Mouse (Mus musculus) right cerebral cortex, postnatal 14 days (tissue): ENCODE measurements around the gene Gmppa.
A peak's percentile ranks its signal among the peaks of the same experiment; 100 is the strongest.

Experiments used
- DNase-seq: peaks from one replicate; pipeline ENCODE4 v3.0.0; 2022

Gene Gmppa

DNA sequence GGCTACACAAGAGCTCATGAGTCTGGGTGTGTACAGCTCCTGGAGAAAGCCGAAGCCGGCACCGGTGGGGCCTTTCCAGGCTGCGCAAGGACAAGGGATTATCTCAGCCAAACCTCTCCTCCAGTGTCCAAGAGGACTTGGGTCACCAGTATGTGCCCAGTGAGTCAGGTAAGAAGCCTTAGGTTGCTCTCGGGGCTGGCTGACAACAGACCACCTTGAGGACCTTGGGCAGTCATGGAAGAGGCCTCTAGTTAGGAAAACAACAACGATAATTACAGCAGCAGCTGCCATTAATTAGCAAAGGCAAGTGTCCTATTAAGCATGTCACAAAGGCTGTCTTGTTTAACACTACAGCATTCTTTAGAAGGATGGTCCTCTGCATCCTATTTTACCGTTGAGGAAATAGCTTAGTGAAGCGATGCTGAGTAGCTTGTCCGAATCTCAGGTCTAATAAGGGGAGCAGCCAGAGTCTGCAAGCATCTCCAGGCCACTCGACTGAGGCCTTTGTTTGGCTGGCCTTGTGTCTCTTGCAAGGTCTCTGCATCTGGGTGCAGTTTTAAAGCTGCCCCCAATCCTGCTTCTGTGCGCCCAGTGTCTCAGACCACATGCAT is 11.8 kb upstream of the Gmppa start:
- no peak for DNase-seq

DNA sequence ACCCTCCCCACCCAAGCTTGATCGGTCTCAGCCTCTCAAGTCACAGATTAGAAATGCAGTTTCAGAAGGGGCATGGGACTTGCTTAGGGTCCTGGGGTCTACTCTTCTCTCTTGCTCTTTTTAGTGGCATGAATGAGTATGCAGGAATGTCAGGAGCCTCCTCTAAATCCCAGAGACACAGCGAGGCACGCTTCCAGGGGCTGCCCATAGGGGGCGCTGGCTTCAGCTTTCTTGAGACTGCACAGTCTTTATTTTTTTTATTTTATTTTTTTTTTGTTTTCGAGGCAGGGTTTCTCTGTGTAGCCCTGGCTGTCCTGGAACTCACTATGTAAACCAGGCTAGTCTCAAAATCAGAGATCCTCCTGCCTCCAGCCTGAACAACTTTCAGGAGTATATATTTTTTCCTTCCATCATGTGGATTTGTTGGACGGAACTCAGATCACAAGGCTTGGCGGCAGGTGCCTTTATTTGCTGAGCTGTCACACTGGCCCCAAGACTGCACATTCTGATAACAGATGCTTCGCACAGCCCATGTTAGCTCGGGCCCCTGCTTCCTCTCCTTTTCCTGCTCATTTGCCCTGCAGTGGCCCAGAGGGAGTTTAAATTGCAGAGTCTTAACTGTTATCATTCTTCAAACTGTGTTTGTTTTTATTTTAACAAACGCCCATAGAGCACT is 9.8 kb upstream of the Gmppa start:
- DNase-seq = no peak

DNA sequence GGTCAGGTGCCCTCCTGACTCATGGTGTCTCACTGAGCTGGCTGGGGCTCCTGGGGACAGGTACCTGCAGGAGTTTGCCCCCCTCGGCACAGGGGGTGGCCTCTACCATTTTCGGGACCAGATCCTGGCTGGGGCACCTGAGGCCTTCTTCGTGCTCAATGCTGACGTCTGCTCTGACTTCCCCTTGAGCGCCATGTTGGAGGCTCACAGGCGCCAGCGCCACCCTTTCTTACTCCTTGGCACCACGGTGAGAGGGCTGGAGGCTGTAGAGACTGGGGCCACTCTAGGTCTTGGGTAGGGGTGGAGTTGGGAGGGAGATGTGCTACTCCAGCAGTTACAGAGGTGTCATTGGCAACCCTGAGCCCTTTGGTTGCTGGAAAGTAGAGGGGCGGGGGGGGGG is 3.1 kb downstream of the Gmppa start:
- peak; percentile 3 for DNase-seq

DNA sequence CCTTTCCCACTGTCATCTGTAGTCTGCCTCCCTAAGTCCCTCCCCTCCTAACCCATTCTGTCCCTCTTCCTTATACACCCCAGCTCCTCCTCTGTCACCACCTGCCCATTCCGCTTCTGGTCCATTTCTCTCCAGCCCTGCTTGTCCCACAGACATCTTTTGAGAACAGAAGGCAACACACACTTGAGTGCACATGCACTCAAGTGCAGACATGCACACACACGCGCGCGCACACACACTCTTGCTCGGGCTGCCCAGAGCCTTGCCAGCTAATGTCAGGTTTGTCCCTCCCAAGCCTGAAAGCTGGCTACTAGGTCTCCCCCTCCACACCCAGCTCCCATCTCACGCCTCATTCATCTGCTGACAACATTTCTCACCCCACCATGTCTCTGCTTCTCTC is 4.9 kb downstream of the Gmppa start:
- no peak for DNase-seq

DNA sequence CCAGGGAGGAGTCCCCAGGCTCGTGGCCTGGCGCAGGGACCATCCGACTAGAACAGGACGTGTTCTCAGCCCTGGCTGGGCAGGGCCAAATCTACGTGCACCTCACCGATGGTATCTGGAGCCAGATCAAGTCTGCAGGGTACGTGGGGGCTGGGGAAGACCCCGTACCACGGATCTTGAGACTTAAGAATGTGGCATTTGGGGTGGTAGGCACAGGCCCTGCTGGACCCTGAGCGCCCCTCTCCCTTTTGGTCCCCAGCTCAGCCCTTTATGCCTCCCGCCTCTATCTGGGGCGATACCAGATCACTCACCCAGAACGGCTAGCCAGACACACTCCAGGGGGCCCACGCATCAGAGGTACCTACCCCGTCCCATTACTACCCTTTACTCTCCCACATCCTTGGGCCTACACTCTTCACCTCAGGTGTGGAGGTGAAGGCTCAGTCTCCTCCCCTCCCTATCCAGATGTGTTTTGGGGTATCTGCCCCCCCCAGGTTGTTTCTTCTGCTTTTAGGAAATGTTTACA is 5.8 kb downstream of the Gmppa start:
- DNase-seq = no peak

DNA sequence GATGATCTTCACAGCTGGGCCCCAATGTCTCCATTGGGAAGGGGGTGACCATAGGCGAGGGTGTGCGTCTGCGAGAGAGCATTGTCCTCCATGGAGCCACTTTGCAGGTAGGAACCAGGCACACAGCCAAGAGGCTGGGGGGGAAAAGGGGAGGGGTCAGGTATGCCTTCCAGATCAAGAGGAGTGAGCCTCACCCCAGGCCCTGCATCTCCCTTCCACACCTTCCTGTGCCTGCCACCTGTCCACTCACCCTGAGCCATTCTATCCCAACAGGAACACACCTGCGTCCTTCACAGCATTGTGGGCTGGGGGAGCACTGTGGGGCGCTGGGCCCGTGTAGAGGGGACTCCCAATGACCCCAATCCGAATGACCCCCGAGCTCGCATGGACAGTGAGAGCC is 6.4 kb downstream of the Gmppa start:
- DNase-seq = no peak

DNA sequence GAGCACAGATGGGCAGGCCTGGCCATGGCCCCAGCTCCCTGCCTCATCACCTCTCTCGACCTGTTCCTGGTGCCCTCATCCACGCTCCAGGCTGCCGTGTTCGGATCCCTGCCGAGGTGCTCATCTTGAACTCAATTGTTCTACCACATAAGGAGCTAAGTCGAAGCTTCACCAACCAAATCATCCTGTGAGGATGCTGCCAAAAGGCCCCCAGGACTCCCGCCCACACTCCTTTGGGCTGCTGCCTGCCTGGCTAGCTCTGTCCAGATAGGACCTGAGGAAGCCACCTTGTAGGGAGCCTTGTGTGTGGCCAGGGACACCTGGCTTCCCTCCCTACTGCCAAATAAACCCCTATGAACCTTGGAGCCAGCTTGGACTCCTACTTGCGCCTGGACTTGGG is 7.1 kb downstream of the Gmppa start:
- DNase-seq = no peak

DNA sequence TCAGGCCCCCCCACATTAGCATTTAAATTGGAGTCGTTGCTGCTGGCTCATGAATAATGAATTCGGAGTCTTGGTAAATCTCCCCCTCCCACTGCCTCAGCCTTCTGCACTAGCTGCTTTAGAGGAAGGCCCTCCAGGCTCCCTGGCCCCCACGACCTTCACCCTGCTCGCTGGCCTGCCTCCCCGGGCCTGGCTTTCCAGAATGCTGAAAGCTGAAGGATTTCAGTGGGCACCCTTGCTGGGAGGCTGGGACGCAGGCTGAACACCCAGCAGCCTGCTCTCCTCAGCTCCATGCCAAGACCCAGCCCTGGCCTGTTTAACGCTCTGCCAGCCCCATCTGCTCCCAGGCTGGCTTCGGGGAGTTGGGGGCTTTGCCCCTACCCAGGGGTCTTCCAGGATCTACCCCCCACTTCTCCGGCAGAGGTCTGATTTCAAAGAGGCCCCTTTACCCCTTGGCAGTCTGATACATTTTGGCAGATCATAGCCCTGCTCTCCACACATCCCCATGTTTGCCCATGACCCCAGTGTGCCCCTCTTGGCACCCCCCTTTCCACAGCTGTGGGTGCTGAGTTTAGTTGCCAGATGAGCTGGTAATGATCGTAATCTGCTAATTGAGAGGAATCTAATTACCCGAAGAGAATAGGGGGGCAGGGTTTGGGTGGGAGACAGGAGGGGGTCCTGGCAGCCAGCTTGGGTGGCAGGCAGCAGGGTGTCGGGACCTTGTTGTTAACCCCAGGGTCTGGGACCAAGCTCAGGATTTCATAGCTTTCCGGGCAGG is 7.7 kb downstream of the Gmppa start:
- DNase-seq = no peak

DNA sequence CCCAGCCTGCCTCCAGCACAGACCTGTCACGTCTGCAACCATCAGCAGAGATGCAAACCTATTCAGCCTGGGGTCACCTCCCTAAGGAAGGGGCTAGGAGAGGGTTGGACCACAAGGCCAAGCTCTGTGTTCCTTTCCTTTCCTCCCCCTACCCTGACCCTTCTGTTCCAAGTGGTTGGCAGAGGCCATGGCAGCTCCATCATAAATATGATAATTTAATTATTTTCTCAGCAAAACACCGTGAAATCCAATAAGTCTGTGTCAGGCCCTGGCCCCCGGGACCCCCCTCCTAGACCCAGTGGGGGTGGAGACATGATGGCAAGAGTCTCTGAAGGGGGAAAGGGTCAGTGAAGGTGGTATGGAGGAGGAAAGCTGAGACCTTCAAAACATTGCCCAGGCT is 8.5 kb downstream of the Gmppa start:
- DNase-seq = no peak

DNA sequence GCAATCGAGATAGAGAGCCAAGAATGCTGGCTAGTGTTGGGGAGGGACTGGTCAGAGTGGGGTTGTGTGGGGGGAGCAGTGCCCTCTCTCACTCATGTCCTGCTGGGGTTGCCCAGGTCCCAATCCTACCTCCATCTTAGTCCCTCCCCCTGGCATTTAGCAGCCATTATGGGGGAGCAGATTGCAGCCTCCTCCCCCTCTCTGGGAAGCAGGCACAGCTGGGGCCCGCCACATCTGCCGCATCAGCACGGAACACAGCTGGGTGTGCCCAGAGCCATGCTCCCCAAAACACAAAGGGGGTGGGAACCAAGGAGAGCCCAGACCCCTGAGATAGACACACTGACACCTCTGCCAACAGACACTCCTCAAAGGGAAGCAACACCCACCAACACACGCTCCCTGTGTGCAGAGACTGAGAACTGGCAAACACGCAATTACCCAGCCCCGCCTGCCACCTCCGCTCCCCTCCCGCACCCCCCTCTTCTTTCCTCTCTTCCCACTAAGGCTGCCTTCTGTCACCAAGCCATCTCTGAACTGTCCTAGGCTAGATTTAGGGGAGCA is 9.5 kb downstream of the Gmppa start:
- DNase-seq = no peak

DNA sequence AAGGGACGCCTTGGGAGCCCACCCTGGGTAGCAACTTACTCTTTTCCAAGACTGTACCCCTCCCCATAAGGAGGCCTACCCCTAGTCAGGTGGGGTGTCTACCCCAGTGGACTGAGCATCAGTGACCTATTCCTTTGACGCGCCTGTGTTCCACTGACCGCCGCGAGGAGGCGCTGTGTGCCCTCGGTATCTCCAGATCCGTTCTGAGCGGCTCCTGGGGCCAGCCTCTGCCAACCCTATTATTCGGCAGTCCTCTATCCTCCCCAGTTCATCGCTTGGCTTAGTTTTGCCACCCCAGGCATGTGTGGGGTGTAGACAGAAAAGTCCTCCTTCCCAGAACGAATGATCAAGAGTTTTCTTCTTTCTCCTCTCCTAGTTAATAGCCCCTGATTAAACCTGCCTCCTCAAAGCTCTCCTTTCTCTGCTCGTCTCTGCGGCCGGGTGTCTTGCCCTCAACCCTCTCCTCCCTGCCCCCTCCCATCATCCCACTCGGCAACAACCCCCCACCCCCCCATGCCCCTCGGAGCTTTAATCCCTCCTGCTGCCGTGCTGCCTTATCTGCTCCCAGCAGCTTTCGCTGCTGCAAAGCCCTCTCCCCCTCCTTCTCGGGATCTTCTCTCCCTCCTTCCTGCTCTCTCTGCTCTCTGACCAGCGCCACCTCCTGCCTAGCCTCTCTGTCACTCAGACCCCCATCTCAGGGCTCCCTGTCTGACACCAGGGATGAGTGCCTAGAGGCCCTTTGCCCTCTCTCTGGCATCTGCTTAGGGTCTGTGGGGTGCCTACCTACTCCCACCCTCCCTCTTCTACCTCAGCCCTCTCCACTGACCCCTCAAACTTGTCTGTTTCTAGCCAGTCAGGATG is 10.3 kb downstream of the Gmppa start:
- DNase-seq = peak; percentile 79

DNA sequence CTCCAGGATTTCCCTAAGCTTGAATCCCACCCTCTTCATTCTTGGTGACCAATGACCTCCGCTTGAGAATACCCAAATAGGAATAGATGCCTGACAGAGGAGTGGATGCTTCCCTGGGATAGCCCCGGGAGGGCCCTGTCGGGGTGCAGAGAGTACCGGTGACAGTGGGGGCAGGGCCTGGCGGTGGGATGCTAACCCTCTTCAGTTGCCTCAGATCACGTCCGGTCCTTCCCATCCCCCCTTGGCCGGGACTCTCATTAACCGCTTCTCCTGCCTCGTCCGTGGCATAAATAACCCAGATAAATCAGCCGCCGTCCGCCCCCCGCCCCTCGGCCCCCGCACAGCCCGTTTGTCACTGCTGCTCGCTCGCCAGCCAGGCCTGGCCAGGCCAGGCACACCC is 10.9 kb downstream of the Gmppa start:
- no peak for DNase-seq

DNA sequence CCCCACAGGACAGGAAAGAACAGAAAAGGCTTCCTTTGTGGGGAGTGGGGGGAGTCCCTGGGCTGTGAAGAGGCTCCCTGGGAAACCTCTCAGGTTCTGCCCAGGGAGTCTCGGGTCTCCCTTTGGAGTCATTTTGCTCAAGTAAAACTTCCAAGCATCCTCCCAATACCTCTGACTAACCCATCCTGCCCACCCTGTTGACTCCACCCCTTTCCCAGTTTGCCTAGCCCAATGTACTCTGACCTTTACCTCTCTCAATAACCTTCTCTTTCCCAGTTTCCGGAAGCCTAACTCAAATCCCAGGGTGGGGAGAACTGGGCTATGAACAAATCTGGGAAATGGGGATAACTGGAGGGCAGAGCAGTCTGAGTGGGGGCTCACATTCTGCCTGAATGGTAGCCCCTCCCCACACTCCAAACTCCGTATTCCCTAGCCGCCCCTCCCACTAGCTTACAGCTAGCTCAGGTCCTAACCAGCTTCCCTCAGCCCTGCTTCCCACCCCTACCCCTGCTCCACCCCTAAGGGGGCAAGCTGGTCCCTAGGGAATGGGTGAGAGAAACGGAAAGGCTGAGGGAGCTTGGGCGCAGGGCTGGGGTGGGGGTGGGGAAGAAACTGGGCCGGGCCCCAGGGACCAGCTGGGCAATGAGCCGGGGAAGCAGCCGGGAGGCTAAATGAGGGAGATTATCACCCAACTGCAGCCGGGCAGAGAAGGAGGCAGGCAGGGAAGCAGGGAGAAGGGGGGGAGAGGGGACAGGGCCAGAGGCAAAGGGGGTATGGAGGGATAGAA is 11.7 kb downstream of the Gmppa start:
- no peak for DNase-seq

DNA sequence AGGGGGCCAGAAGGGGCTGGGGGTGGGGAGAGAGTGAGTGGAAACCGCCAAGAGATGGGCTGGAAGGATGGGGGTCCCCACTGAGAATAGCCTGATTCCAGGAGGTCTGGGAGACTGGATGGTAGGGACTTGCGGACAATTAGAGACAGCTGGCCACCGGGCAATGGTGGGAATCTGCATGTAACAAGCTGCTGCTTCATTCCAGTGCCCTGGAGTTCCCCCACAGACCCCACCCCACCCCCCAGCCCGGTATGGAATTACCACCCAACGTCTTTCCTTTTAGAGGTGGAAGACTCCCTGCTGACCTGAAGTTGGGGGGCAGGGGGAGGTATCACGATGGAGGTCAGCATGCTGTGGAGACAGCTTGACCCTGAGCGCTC is 12.3 kb downstream of the Gmppa start:
- no peak for DNase-seq

DNA sequence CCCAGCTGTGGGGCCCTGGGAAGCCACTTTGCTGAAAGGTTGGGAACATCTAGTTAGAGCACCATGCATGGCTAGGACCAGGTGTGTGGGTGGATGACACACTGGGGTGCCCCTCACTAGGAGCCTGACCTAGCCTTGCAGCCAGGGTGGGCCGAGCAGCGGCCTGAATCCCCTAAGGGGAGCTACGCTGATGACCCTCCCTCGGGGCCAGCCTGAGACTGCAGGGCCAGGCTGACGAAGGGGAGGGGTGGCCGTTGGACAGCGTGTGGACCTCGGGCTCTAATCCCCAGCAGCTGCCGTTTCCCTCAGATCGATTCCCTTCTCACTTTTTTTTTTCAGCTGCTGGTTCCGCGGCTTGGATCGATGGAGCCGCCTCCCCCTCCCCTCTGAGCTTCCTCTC is 13.2 kb downstream of the Gmppa start:
- no peak for DNase-seq

DNA sequence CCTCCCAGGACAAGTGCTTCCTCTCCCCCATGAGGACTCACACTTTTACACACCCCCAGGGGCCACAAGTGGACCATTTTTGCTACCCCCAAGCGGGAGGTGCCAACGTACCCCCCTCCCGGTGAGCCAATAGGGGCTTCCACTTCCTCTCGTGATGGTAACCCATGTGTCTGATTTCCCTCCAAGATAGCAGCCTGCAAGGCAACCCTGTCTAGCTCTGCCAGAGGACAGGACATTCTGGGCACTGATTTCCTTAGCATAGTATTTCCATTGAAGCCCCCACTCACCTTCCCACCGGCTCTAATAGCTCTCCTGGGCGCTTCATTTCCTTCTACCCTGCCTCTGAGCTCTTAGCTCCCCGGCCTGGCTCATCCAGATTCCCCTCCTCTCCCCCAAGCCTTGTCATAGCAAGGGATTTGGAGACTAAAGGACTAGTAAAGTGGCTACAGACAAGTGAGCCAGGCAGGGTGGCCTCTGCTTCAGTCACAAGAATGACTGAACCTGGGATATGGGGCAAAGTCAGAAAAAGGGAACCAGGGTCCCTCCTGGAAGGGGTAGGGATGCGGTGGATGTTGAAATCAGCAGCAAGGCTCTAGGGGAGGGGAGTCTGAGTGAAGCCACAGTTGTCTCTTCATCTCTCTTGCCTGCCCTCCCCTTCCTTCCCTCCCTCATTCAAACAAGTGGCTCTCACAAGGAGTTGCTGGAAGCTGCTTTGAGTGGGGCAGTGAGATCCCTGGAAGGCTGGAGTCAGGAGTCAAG is 13.8 kb downstream of the Gmppa start:
- DNase-seq = no peak

DNA sequence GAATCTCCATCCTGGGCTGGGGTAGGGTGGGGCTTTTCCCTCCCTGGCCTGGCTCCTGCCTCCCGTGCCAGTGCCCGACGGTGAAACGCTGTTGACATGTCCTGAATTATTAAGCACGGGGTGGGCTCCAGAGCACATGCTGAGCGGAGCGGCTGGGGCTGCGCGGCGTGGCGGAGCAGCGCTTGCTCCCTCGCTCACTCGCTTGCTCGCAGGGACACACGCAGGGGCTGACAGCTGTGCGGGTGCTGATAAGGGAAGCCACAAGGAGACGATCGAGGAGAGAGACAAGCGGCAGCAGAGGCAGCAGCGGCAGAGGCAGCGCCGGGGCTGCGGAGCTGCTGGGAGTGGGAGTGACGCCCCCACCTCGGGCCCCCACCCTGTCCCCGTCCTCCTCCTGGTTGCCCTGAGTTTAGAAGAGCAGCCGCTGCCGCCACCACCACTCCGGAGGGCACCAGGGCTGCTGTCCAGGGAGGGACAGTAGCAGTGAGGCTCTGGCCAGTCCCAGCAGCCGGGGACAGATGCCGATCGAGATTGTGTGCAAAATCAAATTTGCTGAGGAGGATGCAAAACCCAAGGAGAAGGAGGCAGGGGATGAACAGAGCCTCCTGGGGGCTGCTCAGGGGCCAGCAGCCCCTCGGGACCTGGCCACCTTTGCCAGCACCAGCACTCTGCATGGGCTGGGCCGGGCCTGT is 14.7 kb downstream of the Gmppa start, which contains the start of gene Asic4:
Gene Asic4, plus strand, starts transcription at position 123 of the 692 bp plus-strand sequence.
- DNase-seq = no peak

DNA sequence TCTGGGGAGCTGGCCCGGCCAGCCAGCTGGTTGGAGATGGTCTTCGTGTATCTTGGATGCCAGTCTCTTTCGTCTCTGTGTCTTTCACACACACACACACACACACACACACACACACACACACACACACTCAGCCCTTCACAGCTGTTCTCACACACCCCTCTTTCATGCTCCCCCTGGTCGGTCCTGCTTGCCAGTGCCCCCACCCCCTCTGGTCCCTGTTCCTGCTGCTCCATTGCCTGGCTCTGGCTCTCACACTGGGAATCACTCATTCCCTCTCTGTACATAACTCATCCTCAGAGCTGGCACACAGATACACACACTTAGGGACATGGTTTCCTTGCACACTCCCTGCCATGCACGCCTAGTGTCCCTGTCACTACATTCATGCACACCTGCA is 16.2 kb downstream of the Gmppa start:
- DNase-seq = no peak

DNA sequence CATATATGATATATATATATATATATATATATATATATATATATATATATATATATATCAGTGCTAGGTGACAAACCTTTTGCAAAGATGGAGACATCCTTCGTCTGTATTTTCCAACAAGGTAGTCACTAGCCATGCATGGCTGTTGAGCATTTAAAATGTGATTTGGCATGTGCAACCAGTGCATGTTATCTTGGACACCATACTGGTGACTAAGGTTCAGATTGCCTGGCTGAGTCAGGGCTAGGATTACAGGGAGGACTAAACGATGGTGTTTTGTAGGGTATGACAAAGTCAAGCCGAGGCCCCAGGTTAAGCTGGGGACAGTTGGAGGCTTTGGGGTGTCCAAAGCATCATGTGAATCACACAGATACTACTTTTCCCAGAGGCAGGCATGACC is 19.7 kb downstream of the Gmppa start:
- no peak for DNase-seq

DNA sequence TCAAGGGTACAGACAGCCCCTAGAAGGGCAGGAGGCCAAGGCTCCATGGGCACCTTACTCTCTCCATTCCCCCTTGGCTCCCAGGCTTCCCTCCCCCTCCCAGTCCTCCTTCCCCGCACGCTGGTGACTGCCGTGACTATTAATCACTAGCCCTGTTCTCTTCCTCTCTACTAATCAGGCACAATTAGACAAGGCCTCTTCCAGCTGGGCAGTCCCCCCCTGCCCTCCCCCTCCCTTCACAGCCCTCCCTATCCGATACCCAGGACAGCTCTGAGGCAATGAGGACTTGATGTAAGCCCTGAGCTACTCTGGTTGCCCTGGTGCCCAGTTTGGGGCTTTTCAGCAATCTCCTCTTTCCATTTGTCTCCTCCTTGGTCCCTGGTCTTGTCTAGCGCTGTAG is 20.2 kb downstream of the Gmppa start:
- no peak for DNase-seq
